Mouse (Mus musculus): Measurements from ENCODE around the gene Pitpnm3.

- no peak for TF ChIP-seq CTCF (IDR thresholded peaks at IDR 0.05; ENCODE audit: low read depth)
- no peak for TF ChIP-seq EP300 (IDR thresholded peaks at IDR 0.05; ENCODE audit: low read depth)
Measured at GRCm38 (mm10) chr11:72127450-72128189, 8.0 kb downstream of the Pitpnm3 start.

All from liver, embryonic 14.5 days (tissue).